Mouse (Mus musculus) heart, embryonic 11.5 days (tissue): ENCODE measurements around the gene Ell. TPM values are rescaled to one million over a fixed set of nuclear protein-coding genes. Genes with fewer than 3 reads are reported as not detected.

ENCODE experiments used
- ATAC-seq: fragments of 200-750 bp; cut with Nextera tagmentation; replicated peaks from 2 replicates; pipeline ENCODE4 v1.8.0; 2017; ENCODE audit warnings: moderate library complexity; ENCODE audit not compliant: insufficient number of reproducible peaks, low FRiP score, low TSS enrichment
- H3K27ac ChIP-seq: fragments of 300-500 bp; sonication (generic); 2 replicates; pipeline ENCODE4 v1.5.1; 2014; ENCODE audit warnings: mild to moderate bottlenecking, low read depth, low read length
- H3K27me3 ChIP-seq: fragments of 300-500 bp; sonication (generic); 2 replicates; pipeline ENCODE4 v1.6.1; 2014; ENCODE audit warnings: mild to moderate bottlenecking, low read length, mixed read lengths; ENCODE audit not compliant: control insufficient read depth, insufficient read depth
- H3K36me3 ChIP-seq: fragments of 300-500 bp; sonication (generic); 2 replicates; pipeline ENCODE4 v1.6.1; 2014; ENCODE audit warnings: mild to moderate bottlenecking, low read length, moderate library complexity, mixed read lengths; ENCODE audit not compliant: control insufficient read depth, insufficient read depth
- H3K4me1 ChIP-seq: fragments of 300-500 bp; sonication (generic); 2 replicates; pipeline ENCODE4 v1.6.1; 2014; ENCODE audit warnings: low read length; ENCODE audit not compliant: control insufficient read depth, insufficient read depth
- H3K4me2 ChIP-seq: fragments of 300-500 bp; sonication (generic); 2 replicates; pipeline ENCODE4 v1.6.1; 2014; ENCODE audit warnings: mild to moderate bottlenecking, moderate library complexity
- H3K4me3 ChIP-seq: fragments of 300-500 bp; sonication (generic); 2 replicates; pipeline ENCODE4 v1.5.1; 2014; ENCODE audit warnings: low read depth, low read length
- H3K9ac ChIP-seq: fragments of 300-500 bp; sonication (generic); 2 replicates; pipeline ENCODE4 v1.6.1; 2014; ENCODE audit warnings: mild to moderate bottlenecking, low read depth, low read length, moderate library complexity
- H3K9me3 ChIP-seq: fragments of 300-500 bp; sonication (generic); replicated peaks from 2 replicates; pipeline ENCODE4 v1.6.1; 2016; ENCODE audit warnings: low read length; ENCODE audit not compliant: control insufficient read depth
- WGBS: fragments of 180-500 bp; shearing (Covaris S2); extraction: QIAGEN DNeasy Blood & Tissue Kit; methylation state at CpG from one replicate; pipeline ENCODE4 v1.1.7; 2014; ENCODE audit not compliant: insufficient replicate concordance; 5-methylcytosine and 5-hydroxymethylcytosine counted together
- polyA plus RNA-seq: library from polyadenylated mRNA; unstranded; fragments of >200 nt; fragmentation: Nextera tagmentation; extraction: Ambion mirVana; gene quantifications from 2 replicates; pipeline ENCODE4 v1.2.1, GENCODE M21; 2014

Gene Ell
- polyA plus RNA-seq, 1 experiment from 2014 or later, result 14.1 TPM

GRCm38 (mm10) chr8:70625104-70625503 lies 85.8 kb downstream of the Ell start:
- Histone ChIP-seq H3K9ac (no peak overlapping the region), H3K27ac (no peak overlapping the region), H3K36me3 (no peaks in the 10 kb centered on the region), H3K4me2 (no peak overlapping the region; the same call in 1 of the 2 replicates), H3K9me3 (no peaks in the 10 kb centered on the region), H3K4me3 (no peak overlapping the region), H3K4me1 (peaks cover 6% of the 10 kb centered on the region), H3K27me3 (peaks cover 14% of the 10 kb centered on the region)
- 14% methylated on average over 5 of the region's 5 CpGs for WGBS
- no peak for ATAC-seq

- H3K4me3 ChIP-seq, result no peak overlapping the region
- peaks cover 22% of the 10 kb centered on the region for H3K4me1 ChIP-seq
- peaks cover 13% of the 10 kb centered on the region for H3K27me3 ChIP-seq
- H3K4me2 ChIP-seq, result no peak overlapping the region
- no peak for ATAC-seq
- WGBS, result 82% methylated on average over 5 of the region's 5 CpGs
- H3K27ac ChIP-seq, result no peak overlapping the region
- no peaks in the 10 kb centered on the region for H3K36me3 ChIP-seq
- H3K9me3 ChIP-seq, result no peaks in the 10 kb centered on the region
- H3K9ac ChIP-seq, result no peak overlapping the region
These were observed 87.8 kb downstream of the Ell start for GRCm38 (mm10) chr8:70627041-70627440.

GRCm38 (mm10) chr8:70628986-70629490 lies 89.8 kb downstream of the Ell start:
- H3K27ac ChIP-seq, result peak overlapping the region; percentile 71; the same call in 1 of the 2 replicates

GRCm38 (mm10) chr8:70629574-70630531 lies 90.6 kb downstream of the Ell start:
- H3K36me3 ChIP-seq, result no peaks in the 10 kb centered on the region
- peak; percentile 77 for ATAC-seq
- peak overlapping the region; percentile 71 for H3K4me2 ChIP-seq
- peak overlapping the region; percentile 71 for H3K27ac ChIP-seq
- WGBS, result 1% methylated on average over 60 of the region's 60 CpGs
- H3K9me3 ChIP-seq, result no peaks in the 10 kb centered on the region
- peaks cover 13% of the 10 kb centered on the region for H3K27me3 ChIP-seq
- H3K4me1 ChIP-seq, result peaks cover 32% of the 10 kb centered on the region
- peak overlapping the region; percentile 61 for H3K9ac ChIP-seq
- peak overlapping the region; percentile 51 for H3K4me3 ChIP-seq

More at GRCm38 (mm10) chr8:70628986-70629490, 89.8 kb downstream of the Ell start:
- Histone ChIP-seq H3K36me3 (no peaks in the 10 kb centered on the region), H3K9ac (peak overlapping the region; percentile 61; the same call in 1 of the 2 replicates), H3K4me3 (peak overlapping the region; percentile 51), H3K4me1 (peaks cover 29% of the 10 kb centered on the region), H3K9me3 (no peaks in the 10 kb centered on the region), H3K4me2 (peak overlapping the region; percentile 71), H3K27me3 (peaks cover 13% of the 10 kb centered on the region)
- WGBS, result 57% methylated on average over 7 of the region's 7 CpGs
- no peak for ATAC-seq

- whole genome bisulfite sequencing, result 11% methylated on average over 22 of the region's 22 CpGs
- peak overlapping the region; percentile 71 for H3K4me2 ChIP-seq
- peak overlapping the region; percentile 22; the same call in 1 of the 2 replicates for H3K27ac ChIP-seq
- H3K27me3 ChIP-seq, result peaks cover 13% of the 10 kb centered on the region
- H3K9me3 ChIP-seq, result no peaks in the 10 kb centered on the region
- H3K4me3 ChIP-seq, result no peak overlapping the region; the same call in 1 of the 2 replicates
- peaks cover 32% of the 10 kb centered on the region for H3K4me1 ChIP-seq
- H3K36me3 ChIP-seq, result no peaks in the 10 kb centered on the region
- ATAC-seq, result 0 out of 2 replicates have a peak, but pooled peaks have one; percentile 35
- peak overlapping the region; percentile 52; the same call in 1 of the 2 replicates for H3K9ac ChIP-seq
These were observed 91.5 kb downstream of the Ell start for GRCm38 (mm10) chr8:70630532-70631381.

GRCm38 (mm10) chr8:70631436-70631835 lies 92.2 kb downstream of the Ell start:
- Histone ChIP-seq H3K27ac (no peak overlapping the region), H3K9ac (0 out of 2 replicates have a peak overlapping the region, but pooled peaks have one; percentile 34)

GRCm38 (mm10) chr8:70632346-70632892 lies 93.2 kb downstream of the Ell start, which contains the start of gene Gdf15:
Gdf15 (minus strand) TSS chr8:70632456.
- 0 out of 2 replicates have a peak within 1 kb of the TSS, but pooled peaks have one; percentile 5 for H3K4me3 ChIP-seq
- peak within 1 kb of the TSS; percentile 31 for H3K4me2 ChIP-seq
- no peak for ATAC-seq
- 73% methylated on average over 6 of the region's 6 CpGs for WGBS
- no peaks in the 10 kb centered on the region for H3K9me3 ChIP-seq
- no peak within 1 kb of the TSS for H3K27ac ChIP-seq
- peaks cover 13% of the 10 kb centered on the region for H3K27me3 ChIP-seq
- H3K9ac ChIP-seq, result 0 out of 2 replicates have a peak within 1 kb of the TSS, but pooled peaks have one; percentile 34
- peaks cover 34% of the 10 kb centered on the region for H3K4me1 ChIP-seq
- H3K36me3 ChIP-seq, result no peaks in the 10 kb centered on the region

More at GRCm38 (mm10) chr8:70631436-70631835, 92.2 kb downstream of the Ell start:
- H3K4me1 ChIP-seq, result peaks cover 32% of the 10 kb centered on the region
- peaks cover 13% of the 10 kb centered on the region for H3K27me3 ChIP-seq
- ATAC-seq, result no peak
- no peaks in the 10 kb centered on the region for H3K9me3 ChIP-seq
- no peaks in the 10 kb centered on the region for H3K36me3 ChIP-seq
- H3K4me2 ChIP-seq, result peak overlapping the region; percentile 31
- H3K4me3 ChIP-seq, result 0 out of 2 replicates have a peak overlapping the region, but pooled peaks have one; percentile 5
- 14% methylated on average over 24 of the region's 24 CpGs for WGBS
